Mouse (Mus musculus): ENCODE data around the gene Tmf1.

Tmf1 gene

GRCm38 (mm10) chr6:97178491-97179366 is at the start of gene Tmf1:
Tmf1 (minus strand) TSS chr6:97179122.
- peak; percentile 96 for DNase-seq (ENCODE audit: low spot score)

GRCm38 (mm10) chr6:97227067-97227847 is 48.3 kb upstream of the Tmf1 start:
- DNase-seq (ENCODE audit: low spot score) = no peak

- DNase-seq (ENCODE audit: low spot score) = no peak
These were observed 47.2 kb upstream of the Tmf1 start for GRCm38 (mm10) chr6:97226083-97226491.

GRCm38 (mm10) chr6:97224505-97224904 is 45.6 kb upstream of the Tmf1 start:
- DNase-seq (ENCODE audit: low spot score) = no peak

- DNase-seq (ENCODE audit: low spot score) = no peak
These were observed 44.6 kb upstream of the Tmf1 start for GRCm38 (mm10) chr6:97223566-97223965.

GRCm38 (mm10) chr6:97222931-97223467 is 44.1 kb upstream of the Tmf1 start:
- DNase-seq (ENCODE audit: low spot score) = no peak

- no peak for DNase-seq (ENCODE audit: low spot score)
These were observed 43.4 kb upstream of the Tmf1 start for GRCm38 (mm10) chr6:97222321-97222720.

- DNase-seq (ENCODE audit: low spot score) = no peak
These were observed 42.5 kb upstream of the Tmf1 start for GRCm38 (mm10) chr6:97221205-97222025.

GRCm38 (mm10) chr6:97220672-97221071 is 41.8 kb upstream of the Tmf1 start:
- no peak for DNase-seq (ENCODE audit: low spot score)

GRCm38 (mm10) chr6:97216154-97216821 is 37.4 kb upstream of the Tmf1 start:
- no peak for DNase-seq (ENCODE audit: low spot score)

GRCm38 (mm10) chr6:97211981-97212380 is 33.1 kb upstream of the Tmf1 start:
- no peak for DNase-seq (ENCODE audit: low spot score)

- DNase-seq (ENCODE audit: low spot score) = peak; percentile 43
These were observed 32.2 kb upstream of the Tmf1 start for GRCm38 (mm10) chr6:97210962-97211601.

GRCm38 (mm10) chr6:97210191-97210961 is 31.5 kb upstream of the Tmf1 start, which contains the start of gene Arl6ip5:
Arl6ip5 (plus strand) TSS chr6:97210689.
- peak; percentile 95 for DNase-seq (ENCODE audit: low spot score)

GRCm38 (mm10) chr6:97209751-97210150 is 30.8 kb upstream of the Tmf1 start:
- DNase-seq (ENCODE audit: low spot score) = no peak

GRCm38 (mm10) chr6:97209201-97209600 is 30.3 kb upstream of the Tmf1 start:
- DNase-seq (ENCODE audit: low spot score) = no peak

- DNase-seq (ENCODE audit: low spot score) = no peak
These were observed 29.5 kb upstream of the Tmf1 start for GRCm38 (mm10) chr6:97208406-97208805.

- no peak for DNase-seq (ENCODE audit: low spot score)
These were observed 28.2 kb upstream of the Tmf1 start for GRCm38 (mm10) chr6:97207085-97207484.

- DNase-seq (ENCODE audit: low spot score) = peak; percentile 100
These were observed 26.5 kb upstream of the Tmf1 start, which contains the start of gene Uba3 for GRCm38 (mm10) chr6:97205439-97205885. Uba3 (minus strand) TSS chr6:97205647.

GRCm38 (mm10) chr6:97204952-97205351 is 26.0 kb upstream of the Tmf1 start:
- DNase-seq (ENCODE audit: low spot score) = peak; percentile 47
